Mouse (Mus musculus) retina, postnatal 1 day (tissue): ENCODE data around the gene A930004D18Rik.

Source experiments
- DNase-seq: peaks from one replicate; pipeline ENCODE4 v3.0.0-alpha.2; 2012

A930004D18Rik gene

GRCm38 (mm10) chr2:18037491-18037890, at the start of gene A930004D18Rik:
Gene A930004D18Rik (minus strand): TSS chr2:18037737.
- peak; percentile 48 for DNase-seq

DNA sequence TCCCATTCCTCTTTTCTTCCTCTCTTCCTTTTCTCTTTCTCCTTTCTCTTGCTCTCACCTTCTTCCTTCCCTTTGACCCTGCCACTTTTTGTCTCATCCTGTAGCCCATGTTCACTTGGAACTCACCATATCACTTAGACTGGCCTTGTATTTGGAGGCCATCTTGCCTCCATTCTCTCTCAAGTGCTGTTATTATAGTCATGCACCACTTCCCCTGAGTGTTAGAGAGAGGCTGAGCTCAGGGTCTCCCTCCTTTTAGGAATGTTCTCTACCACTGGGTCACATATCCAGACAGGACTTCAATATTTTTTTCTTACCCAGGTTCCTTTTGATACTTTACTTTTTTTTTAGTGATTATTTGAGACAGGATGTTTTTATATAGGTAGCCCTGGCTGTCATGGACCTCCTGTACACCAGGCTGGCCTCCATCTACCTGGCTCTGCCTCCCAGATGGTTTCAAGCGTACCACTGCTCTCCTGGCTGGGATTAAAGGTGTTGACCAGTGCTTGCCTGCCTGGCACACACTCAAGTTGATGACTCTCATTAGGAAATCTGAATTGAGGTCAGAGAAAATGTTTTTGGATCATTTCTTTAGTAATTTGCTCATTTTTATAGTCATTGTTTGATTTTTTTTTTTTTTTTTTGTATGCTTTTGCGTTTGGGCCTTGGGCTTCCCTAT, 42.8 kb upstream of the A930004D18Rik start:
- no peak for DNase-seq

- no peak for DNase-seq
Observed at GRCm38 (mm10) chr2:18071947-18072346, 34.4 kb upstream of the A930004D18Rik start.

DNA sequence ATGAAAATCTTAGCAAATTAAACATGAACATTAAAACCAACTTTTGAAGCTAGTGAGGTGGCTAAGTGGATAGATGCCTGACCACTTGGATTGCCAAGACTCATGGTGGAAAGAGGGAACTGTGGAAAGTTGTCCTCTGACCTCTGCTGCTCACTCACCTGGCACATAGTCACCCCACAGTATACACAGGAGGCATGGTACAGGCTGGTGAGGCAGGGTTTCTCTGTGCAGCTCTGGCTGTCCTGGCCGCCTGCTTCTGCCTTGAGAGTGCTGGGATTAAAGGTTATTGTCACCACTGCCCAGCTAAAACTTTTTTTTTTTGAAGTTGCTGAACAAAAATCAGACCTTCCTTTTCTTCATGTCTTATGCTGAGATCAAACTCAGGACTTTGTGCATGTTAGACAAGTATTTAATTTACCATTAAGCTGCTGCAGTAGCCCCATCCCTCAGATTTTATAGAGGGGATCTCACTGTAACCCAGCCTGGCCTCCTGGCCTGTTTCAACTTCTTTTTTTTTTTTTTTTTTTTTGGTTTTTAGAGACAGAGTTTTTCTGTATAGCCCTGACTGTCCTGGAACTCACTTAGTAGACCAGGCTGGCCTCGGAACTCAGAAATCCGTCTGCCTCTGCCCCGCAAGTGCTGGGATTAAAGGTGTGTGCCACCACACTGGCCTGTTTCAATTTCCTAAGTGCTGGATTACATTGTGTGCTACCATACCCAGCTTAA, 30.7 kb upstream of the A930004D18Rik start:
- no peak for DNase-seq

GRCm38 (mm10) chr2:18066436-18066835, 28.9 kb upstream of the A930004D18Rik start:
- peak; percentile 2 for DNase-seq

- no peak for DNase-seq
Observed at GRCm38 (mm10) chr2:18065708-18066030, 28.1 kb upstream of the A930004D18Rik start.

DNA sequence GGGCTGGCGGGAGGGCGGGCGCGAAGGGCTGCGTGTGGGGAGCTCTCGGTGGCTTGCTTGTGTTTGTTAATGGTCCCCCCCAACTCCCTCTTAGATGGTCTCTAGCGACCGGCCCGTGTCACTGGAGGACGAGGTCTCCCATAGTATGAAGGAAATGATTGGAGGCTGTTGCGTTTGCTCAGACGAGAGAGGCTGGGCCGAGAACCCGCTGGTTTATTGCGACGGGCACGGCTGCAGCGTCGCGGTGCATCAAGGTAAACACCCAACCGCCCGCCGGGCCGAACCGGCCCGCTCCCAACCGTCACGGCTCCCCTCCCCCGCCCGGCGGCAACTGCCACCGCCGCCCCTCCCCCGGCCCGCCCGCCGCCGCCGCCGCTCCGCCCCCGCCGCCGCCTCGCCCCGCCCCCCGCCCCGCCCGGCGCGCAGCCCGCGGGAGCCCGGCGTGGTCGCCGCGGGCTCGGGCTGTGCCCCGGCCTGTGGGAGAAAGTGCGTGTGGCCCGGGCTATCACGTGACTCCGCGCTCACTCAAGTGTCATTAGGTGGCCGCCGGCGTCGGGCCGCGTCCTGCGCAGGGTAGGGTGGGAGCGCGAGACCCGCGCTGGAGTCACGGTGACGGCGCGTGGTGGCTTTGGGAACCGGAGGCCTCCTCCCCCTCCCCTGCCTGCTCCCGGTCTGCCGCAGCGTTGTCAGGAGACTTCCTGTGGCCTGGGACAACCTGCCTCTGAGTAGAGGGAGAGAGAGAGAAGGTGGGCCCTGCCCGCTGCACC, 27.6 kb upstream of the A930004D18Rik start:
- peak; percentile 91 for DNase-seq

- DNase-seq, result peak; percentile 98
Observed at GRCm38 (mm10) chr2:18064356-18064858, 26.9 kb upstream of the A930004D18Rik start.

- DNase-seq, result peak; percentile 86
Observed at GRCm38 (mm10) chr2:18063763-18064251, 26.3 kb upstream of the A930004D18Rik start.

- no peak for DNase-seq
Observed at GRCm38 (mm10) chr2:18060396-18060795, 22.9 kb upstream of the A930004D18Rik start.

DNA sequence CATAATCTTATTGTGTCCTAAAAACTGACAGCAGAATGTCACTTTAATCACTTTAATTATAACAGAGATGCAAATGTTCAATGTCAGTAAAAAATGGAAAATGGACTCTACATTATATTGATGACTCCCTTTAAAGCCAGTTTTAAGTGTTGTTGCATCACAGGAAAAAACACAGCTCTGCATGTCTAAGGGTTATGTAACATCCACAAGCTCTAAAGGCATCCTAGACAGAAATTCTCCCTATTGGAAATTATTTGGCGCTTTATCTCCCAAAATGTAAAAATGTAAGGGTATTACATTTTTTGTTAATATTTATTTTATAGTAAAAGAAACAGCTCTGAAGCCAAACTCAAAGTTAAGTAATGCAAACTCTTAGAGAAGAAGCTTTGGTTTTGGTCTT, 22.4 kb upstream of the A930004D18Rik start:
- DNase-seq, result no peak

GRCm38 (mm10) chr2:18059063-18059462, 21.5 kb upstream of the A930004D18Rik start:
- DNase-seq, result no peak

DNA sequence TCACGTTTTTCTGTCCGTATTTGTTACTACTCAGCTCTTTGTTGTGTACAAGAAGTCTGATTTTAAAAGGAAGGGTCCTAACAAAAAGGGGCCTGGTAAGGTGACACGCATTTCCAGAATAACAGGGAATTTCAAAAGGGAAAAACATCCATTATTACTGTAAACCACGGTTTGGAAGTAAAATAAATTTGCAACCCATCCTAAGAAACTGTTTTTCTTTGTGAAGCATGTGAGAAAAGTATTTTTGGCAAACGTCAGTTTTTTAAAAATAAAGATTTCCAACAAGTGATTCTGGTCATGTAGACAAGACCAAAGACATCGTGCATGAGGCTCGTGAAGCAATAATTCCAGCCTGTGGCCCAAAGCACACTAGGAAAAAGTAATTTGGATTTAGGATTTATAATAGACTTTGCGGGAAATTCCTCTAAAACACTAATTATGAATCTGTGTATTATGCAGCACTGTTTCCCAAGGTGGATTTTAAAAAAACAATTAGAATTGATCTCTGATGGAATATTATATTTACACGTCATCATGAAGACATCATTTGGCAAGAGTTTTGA, 20.7 kb upstream of the A930004D18Rik start:
- DNase-seq, result peak; percentile 25

GRCm38 (mm10) chr2:18057336-18058145, 20.0 kb upstream of the A930004D18Rik start:
- DNase-seq, result peak; percentile 80

DNA sequence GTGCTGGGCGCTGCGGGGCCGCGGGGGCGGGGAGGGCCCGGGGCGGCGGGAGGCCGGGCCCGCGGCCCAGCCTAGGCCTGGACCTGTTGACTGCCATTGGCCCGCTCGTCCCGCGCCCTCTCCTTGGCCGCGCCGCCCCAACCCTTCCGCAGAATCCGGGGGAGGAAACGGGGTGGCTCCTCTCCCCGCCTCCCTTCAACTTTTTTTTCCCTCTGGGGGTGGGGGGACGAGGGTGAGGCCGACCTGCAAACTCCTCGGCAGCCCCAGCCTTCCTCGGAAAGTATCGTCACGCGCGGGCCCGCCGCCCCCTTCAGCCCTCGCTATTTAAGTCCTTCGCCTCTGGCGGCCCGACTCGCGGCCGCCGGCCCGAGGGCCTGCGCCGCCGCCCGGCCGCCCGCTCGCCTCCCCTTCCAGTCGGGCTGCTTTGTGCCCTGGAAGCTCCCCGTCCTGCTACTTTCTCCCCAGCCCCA, 19.3 kb upstream of the A930004D18Rik start:
- DNase-seq, result peak; percentile 99

- peak; percentile 98 for DNase-seq
Observed at GRCm38 (mm10) chr2:18055929-18056785, 18.6 kb upstream of the A930004D18Rik start.

DNA sequence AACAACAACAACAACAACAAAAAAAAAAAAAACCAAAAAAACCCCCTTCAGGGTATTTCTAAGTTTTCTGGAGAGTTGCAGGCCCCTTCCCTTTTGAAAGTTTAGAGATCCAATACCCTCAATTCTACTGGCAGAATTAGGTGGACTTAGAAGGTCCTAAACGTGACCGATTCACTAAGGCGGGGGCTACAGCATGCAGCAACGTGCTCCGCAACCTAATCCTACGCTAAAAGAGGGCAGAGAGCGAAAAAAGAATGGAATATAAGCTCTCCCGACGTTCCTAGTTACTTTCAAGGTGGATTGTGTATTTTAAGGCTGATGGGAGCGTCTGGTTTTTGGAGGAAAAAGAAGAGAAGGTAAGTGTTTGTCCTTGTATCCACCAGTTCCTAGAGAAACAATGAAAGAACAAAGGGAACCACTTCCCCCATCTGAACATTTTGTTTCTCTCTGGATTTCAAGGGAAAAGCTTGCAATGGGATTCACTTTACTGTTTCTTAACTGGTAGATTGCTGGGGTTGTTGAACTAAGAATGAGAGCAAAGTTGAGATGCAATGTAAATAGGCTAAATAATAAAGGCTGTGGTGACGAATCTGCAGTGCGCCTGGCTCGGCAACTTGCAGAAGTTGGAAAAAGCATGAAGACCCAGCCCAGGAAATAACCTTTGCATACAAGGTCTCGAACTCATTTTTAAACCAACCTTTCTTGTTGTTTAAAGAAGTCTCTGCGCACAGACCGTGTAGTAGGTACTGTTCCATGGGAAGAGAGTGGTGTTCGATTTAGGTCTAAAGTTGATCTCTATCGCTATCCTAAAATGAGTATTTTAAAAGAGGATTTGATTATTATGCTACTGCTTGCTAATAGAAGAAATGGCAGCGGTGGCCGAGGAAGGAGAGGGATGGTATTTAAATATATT, 17.7 kb upstream of the A930004D18Rik start, which contains the start of gene Mllt10:
Gene Mllt10 (plus strand): TSS at position 222 of the 913 bp plus-strand sequence.
- DNase-seq, result peak; percentile 65

GRCm38 (mm10) chr2:18053951-18054530, 16.5 kb upstream of the A930004D18Rik start:
- DNase-seq, result peak; percentile 68

GRCm38 (mm10) chr2:18053243-18053950, 15.9 kb upstream of the A930004D18Rik start:
- peak; percentile 30 for DNase-seq
